Mouse (Mus musculus) lung, postnatal 0 days (tissue): ENCODE data around the gene Rtp2. TPM values are rescaled to one million over a fixed set of nuclear protein-coding genes. Genes with fewer than 3 reads are reported as not detected.

Source experiments
- ATAC-seq: fragments of 200-750 bp; cut with Nextera tagmentation; 2 replicates; pipeline ENCODE4 v1.8.0; 2017; ENCODE audit warnings: moderate library complexity
- DNase-seq: peaks from one replicate; pipeline ENCODE4 v3.0.0-alpha.2; 2016; ENCODE audit warnings: low spot score
- H3K27ac ChIP-seq: fragments of 300-500 bp; sonication (generic); 2 replicates; pipeline ENCODE4 v1.5.1; 2014; ENCODE audit warnings: antibody characterized with exemption, mild to moderate bottlenecking, low read length, mixed read lengths
- H3K27me3 ChIP-seq: fragments of 300-500 bp; sonication (generic); replicated peaks from 2 replicates; pipeline ENCODE4 v1.6.1; 2014; ENCODE audit warnings: low read length, mixed read lengths; ENCODE audit not compliant: insufficient read depth
- H3K36me3 ChIP-seq: fragments of 300-500 bp; sonication (generic); 2 replicates; pipeline ENCODE4 v1.6.1; 2014; ENCODE audit warnings: low read length, mixed read lengths; ENCODE audit not compliant: insufficient read depth
- H3K4me1 ChIP-seq: fragments of 300-500 bp; sonication (generic); 2 replicates; pipeline ENCODE4 v1.6.1; 2014; ENCODE audit warnings: antibody characterized with exemption, low read depth, low read length, mixed read lengths; ENCODE audit not compliant: insufficient read depth
- H3K4me2 ChIP-seq: fragments of 300-500 bp; sonication (generic); replicated peaks from 2 replicates; pipeline ENCODE4 v1.6.1; 2014; ENCODE audit warnings: low read depth, mild to moderate bottlenecking, low read length, moderate library complexity, mixed read lengths
- H3K4me3 ChIP-seq: fragments of 300-500 bp; sonication (generic); 2 replicates; pipeline ENCODE4 v1.5.1; 2014; ENCODE audit warnings: low read depth, low read length
- H3K9ac ChIP-seq: fragments of 300-500 bp; sonication (generic); replicated peaks from 2 replicates; pipeline ENCODE4 v1.6.1; 2014; ENCODE audit warnings: low read depth, mild to moderate bottlenecking
- H3K9me3 ChIP-seq: fragments of 300-500 bp; sonication (generic); 2 replicates; pipeline ENCODE4 v1.6.1; 2016; ENCODE audit warnings: low read length, mixed read lengths
- CTCF ChIP-seq: IDR thresholded peaks from 2 replicates; pipeline ENCODE4 v1.5.1; 2016; ENCODE audit warnings: antibody characterized with exemption, mild to moderate bottlenecking
- EP300 ChIP-seq: IDR thresholded peaks from 2 replicates; pipeline ENCODE4 v1.6.1; 2016; ENCODE audit warnings: antibody characterized with exemption, mild to moderate bottlenecking, control low read depth
- WGBS: fragments of 180-500 bp; shearing (Covaris S2); extraction: QIAGEN DNeasy Blood & Tissue Kit; methylation state at CpG from one replicate; pipeline ENCODE4 v1.1.7; 2014; 5-methylcytosine and 5-hydroxymethylcytosine counted together
- polyA plus RNA-seq: library from polyadenylated mRNA; unstranded; fragments of >200 nt; fragmentation: Nextera tagmentation; extraction: Ambion mirVana; gene quantifications from 2 replicates; pipeline ENCODE4 v1.2.1, GENCODE M21; 2015

Gene Rtp2
- not detected in 2 replicates for polyA plus RNA-seq

GRCm38 (mm10) chr16:23932294-23932693 lies at the start of gene Rtp2:
Rtp2 (minus strand) TSS chr16:23932394.
- H3K4me2 ChIP-seq: no peak within 1 kb of the TSS
- H3K4me3 ChIP-seq: no peak within 1 kb of the TSS
- WGBS: 79% methylated on average over 11 of the region's 11 CpGs
- no peak for ATAC-seq
- no peaks in the 10 kb centered on the region for H3K36me3 ChIP-seq
- no peak for DNase-seq
- H3K27ac ChIP-seq: no peak within 1 kb of the TSS
- H3K27me3 ChIP-seq: no peaks in the 10 kb centered on the region
- no peak within 1 kb of the TSS for H3K9ac ChIP-seq
- H3K9me3 ChIP-seq: no peaks in the 10 kb centered on the region
- TF ChIP-seq EP300 (no peak), CTCF (no peak)
- H3K4me1 ChIP-seq: no peaks in the 10 kb centered on the region

- 4% methylated on average over 32 of the region's 32 CpGs for WGBS
- peak overlapping the region; percentile 80 for H3K4me2 ChIP-seq
- ATAC-seq (no peak), DNase-seq (peak; percentile 59)
- H3K36me3 ChIP-seq: no peaks in the 10 kb centered on the region
- peak overlapping the region; percentile 46 for H3K4me3 ChIP-seq
- peak overlapping the region; percentile 68 for H3K27ac ChIP-seq
- H3K4me1 ChIP-seq: peaks cover 30% of the 10 kb centered on the region
- TF ChIP-seq CTCF: peak; percentile 25; the same call in 1 of the 2 replicates
- TF ChIP-seq EP300: no peak
- H3K9me3 ChIP-seq: no peaks in the 10 kb centered on the region
- H3K9ac ChIP-seq: peak overlapping the region; percentile 39
- H3K27me3 ChIP-seq: no peaks in the 10 kb centered on the region
Measured at GRCm38 (mm10) chr16:23980991-23981720, 49.0 kb upstream of the Rtp2 start.

GRCm38 (mm10) chr16:23980201-23980870 lies 48.1 kb upstream of the Rtp2 start:
- WGBS: 17% methylated on average over 11 of the region's 11 CpGs
- peaks cover 30% of the 10 kb centered on the region for H3K4me1 ChIP-seq
- no peaks in the 10 kb centered on the region for H3K9me3 ChIP-seq
- H3K4me3 ChIP-seq: peak overlapping the region; percentile 46
- ATAC-seq (no peak), DNase-seq (peak; percentile 37)
- peak overlapping the region; percentile 68; the same call in 1 of the 2 replicates for H3K27ac ChIP-seq
- no peaks in the 10 kb centered on the region for H3K36me3 ChIP-seq
- TF ChIP-seq EP300 (no peak), CTCF (no peak)
- H3K27me3 ChIP-seq: no peaks in the 10 kb centered on the region
- peak overlapping the region; percentile 80 for H3K4me2 ChIP-seq
- 0 out of 2 replicates have a peak overlapping the region, but pooled peaks have one; percentile 39 for H3K9ac ChIP-seq

GRCm38 (mm10) chr16:23979446-23979845 lies 47.3 kb upstream of the Rtp2 start:
- DNase-seq (no peak), ATAC-seq (no peak)
- TF ChIP-seq EP300 (no peak), CTCF (no peak)
- H3K4me1 ChIP-seq: peaks cover 24% of the 10 kb centered on the region
- H3K27ac ChIP-seq: no peak overlapping the region
- no peak overlapping the region for H3K4me2 ChIP-seq
- H3K4me3 ChIP-seq: no peak overlapping the region
- no peaks in the 10 kb centered on the region for H3K27me3 ChIP-seq
- no peaks in the 10 kb centered on the region for H3K36me3 ChIP-seq
- H3K9ac ChIP-seq: no peak overlapping the region
- WGBS: 91% methylated on average over 9 of the region's 9 CpGs
- H3K9me3 ChIP-seq: no peaks in the 10 kb centered on the region

DNA sequence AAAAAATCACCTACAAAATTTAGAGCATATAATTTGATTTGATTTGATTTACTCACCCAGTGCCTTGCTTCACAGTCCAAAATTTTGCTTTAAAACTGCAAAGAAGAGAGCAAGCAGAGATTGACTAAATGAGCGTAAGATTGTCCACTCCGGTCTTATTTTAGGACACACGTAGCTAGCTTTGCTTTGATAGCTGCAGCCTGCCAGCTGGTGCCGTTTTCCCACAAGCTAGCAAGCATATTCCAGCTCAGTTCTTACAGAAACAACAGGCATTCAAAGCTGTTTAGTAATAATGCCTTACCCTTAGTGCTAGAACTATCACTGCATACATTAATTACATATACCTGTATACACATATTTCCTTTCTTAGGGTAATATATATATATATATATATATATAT lies 46.3 kb upstream of the Rtp2 start:
- Histone ChIP-seq H3K27me3 (no peaks in the 10 kb centered on the region), H3K36me3 (no peaks in the 10 kb centered on the region), H3K4me3 (no peak overlapping the region), H3K27ac (peak overlapping the region; percentile 43; the same call in 1 of the 2 replicates), H3K9me3 (no peaks in the 10 kb centered on the region), H3K4me1 (peaks cover 21% of the 10 kb centered on the region), H3K9ac (no peak overlapping the region), H3K4me2 (no peak overlapping the region)
- 69% methylated on average over 4 of the region's 4 CpGs for WGBS
- DNase-seq: no peak
- TF ChIP-seq EP300 (no peak), CTCF (no peak)
- no peak for ATAC-seq

DNA sequence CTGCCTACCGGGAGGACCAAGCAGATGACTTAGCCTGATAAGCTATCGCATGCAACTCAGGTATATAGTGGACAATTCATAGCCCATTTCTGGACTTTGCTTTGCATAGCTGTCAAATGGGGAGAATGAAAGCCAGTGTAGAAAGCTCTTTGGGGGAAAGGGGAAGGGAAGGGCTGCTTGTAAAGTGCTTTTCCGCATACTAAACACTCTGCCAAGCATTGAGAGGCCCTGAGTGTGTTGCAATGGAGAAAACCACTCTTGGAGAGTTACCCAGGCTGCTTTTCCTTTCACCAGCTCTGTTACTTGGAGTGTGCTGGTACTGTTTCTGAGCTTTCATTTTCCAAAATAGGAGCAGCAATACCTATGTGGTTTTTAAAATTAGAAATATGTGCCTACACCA lies 45.5 kb upstream of the Rtp2 start:
- H3K9me3 ChIP-seq: no peaks in the 10 kb centered on the region

More for the DNA sequence above, 45.5 kb upstream of the Rtp2 start:
- DNase-seq: peak; percentile 89
- Histone ChIP-seq H3K4me2 (no peak overlapping the region), H3K4me1 (peaks cover 17% of the 10 kb centered on the region), H3K27me3 (no peaks in the 10 kb centered on the region), H3K36me3 (0 out of 2 replicates have a peak, but pooled peaks cover under 1% of the 10 kb centered on the region), H3K27ac (no peak overlapping the region), H3K9ac (no peak overlapping the region), H3K4me3 (no peak overlapping the region)
- TF ChIP-seq CTCF (no peak), EP300 (peak; percentile 86)
- ATAC-seq: peak; percentile 68
- WGBS: 62% methylated on average over 3 of the region's 3 CpGs
